Mouse (Mus musculus): Measurements from ENCODE around the gene Syt11.
"Not testable (repeated sequence)": the region's sequence is repeated elsewhere in the genome, so short reads cannot be mapped to it uniquely, and the experiment has no call there.

Gene Syt11

GRCm38 (mm10) chr3:88774939-88775841, at the start of gene Syt11:
TSS of gene Syt11 (minus strand) at chr3:88775164.
- DNase-seq (ENCODE audit: low spot score in 2 of 2) = not testable (repeated sequence)

- no peak for DNase-seq (ENCODE audit: low spot score in 2 of 2)
These were observed 29.1 kb upstream of the Syt11 start for GRCm38 (mm10) chr3:88803910-88804540.

- not testable (repeated sequence) for DNase-seq (ENCODE audit: low spot score in 2 of 2)
These were observed 22.5 kb upstream of the Syt11 start for GRCm38 (mm10) chr3:88797507-88797906.

- DNase-seq (ENCODE audit: low spot score in 2 of 2) = not testable (repeated sequence)
These were observed 13.1 kb upstream of the Syt11 start for GRCm38 (mm10) chr3:88788033-88788432.

GRCm38 (mm10) chr3:88786805-88787204, 11.8 kb upstream of the Syt11 start:
- not testable (repeated sequence) for DNase-seq (ENCODE audit: low spot score in 2 of 2)

- DNase-seq (ENCODE audit: low spot score in 2 of 2) = not testable (repeated sequence)
These were observed 11.4 kb upstream of the Syt11 start for GRCm38 (mm10) chr3:88786323-88786722.

GRCm38 (mm10) chr3:88784889-88785288, 9.9 kb upstream of the Syt11 start:
- DNase-seq (ENCODE audit: low spot score in 2 of 2) = no peak

GRCm38 (mm10) chr3:88773163-88773562, 1.8 kb downstream of the Syt11 start:
- DNase-seq (ENCODE audit: low spot score in 2 of 2) = not testable (repeated sequence)

- DNase-seq (ENCODE audit: low spot score in 2 of 2) = peak; percentile 95
These were observed 2.6 kb downstream of the Syt11 start for GRCm38 (mm10) chr3:88772399-88772798.

- DNase-seq (ENCODE audit: low spot score in 2 of 2) = peak in 1 of 2 experiments; percentile 34
These were observed 3.1 kb downstream of the Syt11 start for GRCm38 (mm10) chr3:88771941-88772280.

GRCm38 (mm10) chr3:88771189-88771940, 3.6 kb downstream of the Syt11 start:
- peak; percentile 66 to 82 for DNase-seq (ENCODE audit: low spot score in 2 of 2)

- no peak for DNase-seq (ENCODE audit: low spot score in 2 of 2)
These were observed 12.5 kb downstream of the Syt11 start for GRCm38 (mm10) chr3:88762401-88762831.

GRCm38 (mm10) chr3:88761619-88762018, 13.3 kb downstream of the Syt11 start:
- DNase-seq (ENCODE audit: low spot score in 2 of 2) = no peak

- DNase-seq (ENCODE audit: low spot score in 2 of 2) = peak; percentile 78 to 86
These were observed 16.9 kb downstream of the Syt11 start for GRCm38 (mm10) chr3:88758045-88758500.

GRCm38 (mm10) chr3:88756276-88756675, 18.7 kb downstream of the Syt11 start:
- DNase-seq (ENCODE audit: low spot score in 2 of 2) = no peak

- no peak for DNase-seq (ENCODE audit: low spot score in 2 of 2)
These were observed 19.4 kb downstream of the Syt11 start for GRCm38 (mm10) chr3:88755541-88755940.

GRCm38 (mm10) chr3:88754283-88754682, 20.7 kb downstream of the Syt11 start:
- no peak for DNase-seq (ENCODE audit: low spot score in 2 of 2)

- no peak for DNase-seq (ENCODE audit: low spot score in 2 of 2)
These were observed 28.1 kb downstream of the Syt11 start for GRCm38 (mm10) chr3:88746871-88747231.

GRCm38 (mm10) chr3:88746139-88746870, 28.7 kb downstream of the Syt11 start:
- no peak for DNase-seq (ENCODE audit: low spot score in 2 of 2)

- DNase-seq (ENCODE audit: low spot score in 2 of 2) = no peak
These were observed 29.4 kb downstream of the Syt11 start for GRCm38 (mm10) chr3:88745534-88745933.

GRCm38 (mm10) chr3:88740147-88740546, 34.8 kb downstream of the Syt11 start:
- no peak for DNase-seq (ENCODE audit: low spot score in 2 of 2)

Data from frontal cortex, postnatal 14 days (tissue).